Mouse (Mus musculus): Measurements from ENCODE around the gene Wars.

DNA sequence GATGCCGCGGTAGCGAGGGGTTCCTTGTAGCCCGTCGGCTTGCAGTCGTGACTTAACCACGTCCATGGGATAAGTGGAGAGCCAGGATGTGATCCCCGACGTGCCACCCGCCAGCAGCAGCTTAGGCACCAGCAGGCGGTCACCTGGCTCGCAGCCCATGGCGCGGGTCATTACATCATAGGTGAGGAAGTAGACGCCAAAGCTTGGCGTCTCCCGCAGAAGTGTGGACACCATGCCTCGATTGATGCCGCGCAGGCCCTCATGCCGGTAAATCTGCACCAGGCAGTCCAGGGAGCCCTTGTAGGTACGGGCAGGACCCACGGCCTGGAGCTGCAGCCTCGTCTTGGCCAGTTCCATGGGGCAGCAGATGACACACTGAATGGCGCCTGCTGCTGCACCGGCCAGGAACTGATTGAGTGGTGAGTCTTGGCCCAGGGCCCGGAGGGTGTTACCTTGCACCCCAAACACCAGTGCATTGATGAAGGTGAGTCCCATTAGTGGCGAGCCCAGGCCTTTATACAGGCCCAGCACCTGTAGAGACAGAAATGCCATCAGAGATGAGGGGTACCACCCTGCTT is 66.9 kb downstream of the Wars start:
- TF ChIP-seq POLR2A (IDR thresholded peaks at IDR 0.05; ENCODE audit: low read depth, low read length) (no peak), CTCF (IDR thresholded peaks at IDR 0.05; ENCODE audit: borderline replicate concordance, insufficient read depth, low read length) (no peak)
